Mouse (Mus musculus) heart, embryonic 12.5 days (tissue): ENCODE measurements around the gene Melk. TPM values are rescaled to one million over a fixed set of nuclear protein-coding genes. Genes with fewer than 3 reads are reported as not detected.

Experiments used
- ATAC-seq: fragments of 200-750 bp; cut with Nextera tagmentation; 2 replicates; pipeline ENCODE4 v1.8.0; 2017; ENCODE audit warnings: moderate TSS enrichment, moderate library complexity; ENCODE audit not compliant: insufficient number of reproducible peaks, low FRiP score
- H3K27ac ChIP-seq: fragments of 300-500 bp; sonication (generic); 2 replicates; pipeline ENCODE4 v1.5.1; 2016; ENCODE audit warnings: mild to moderate bottlenecking, moderate library complexity; ENCODE audit not compliant: poor library complexity, severe bottlenecking
- H3K27me3 ChIP-seq: fragments of 300-500 bp; sonication (generic); replicated peaks from 2 replicates; pipeline ENCODE4 v1.6.1; 2016; ENCODE audit warnings: mild to moderate bottlenecking, moderate library complexity
- H3K36me3 ChIP-seq: fragments of 300-500 bp; sonication (generic); 2 replicates; pipeline ENCODE4 v1.6.1; 2016; ENCODE audit warnings: mild to moderate bottlenecking, moderate library complexity
- H3K4me1 ChIP-seq: fragments of 300-500 bp; sonication (generic); replicated peaks from 2 replicates; pipeline ENCODE4 v1.6.1; 2016; ENCODE audit warnings: mild to moderate bottlenecking
- H3K4me2 ChIP-seq: fragments of 300-500 bp; sonication (generic); 2 replicates; pipeline ENCODE4 v1.6.1; 2016; ENCODE audit warnings: mild to moderate bottlenecking, moderate library complexity
- H3K4me3 ChIP-seq: fragments of 300-500 bp; sonication (generic); 2 replicates; pipeline ENCODE4 v1.5.1; 2016; ENCODE audit warnings: mild to moderate bottlenecking
- H3K9ac ChIP-seq: fragments of 300-500 bp; sonication (generic); 2 replicates; pipeline ENCODE4 v1.6.1; 2016; ENCODE audit warnings: mild to moderate bottlenecking, moderate library complexity
- H3K9me3 ChIP-seq: fragments of 300-500 bp; sonication (generic); replicated peaks from 2 replicates; pipeline ENCODE4 v1.6.1; 2016; ENCODE audit warnings: mild to moderate bottlenecking, moderate library complexity
- WGBS: fragments of 180-500 bp; shearing (Covaris S2); methylation state at CpG from one replicate; pipeline ENCODE4 v1.1.7; 2016; 5-methylcytosine and 5-hydroxymethylcytosine counted together
- polyA plus RNA-seq: library from polyadenylated mRNA; unstranded; fragments of >200 nt; fragmentation: Nextera tagmentation; extraction: Ambion mirVana; gene quantifications from 2 replicates; pipeline ENCODE4 v1.2.1, GENCODE M21; 2016

Melk gene
- polyA plus RNA-seq, 1 experiment from 2014 or later: 30.3 TPM

DNA sequence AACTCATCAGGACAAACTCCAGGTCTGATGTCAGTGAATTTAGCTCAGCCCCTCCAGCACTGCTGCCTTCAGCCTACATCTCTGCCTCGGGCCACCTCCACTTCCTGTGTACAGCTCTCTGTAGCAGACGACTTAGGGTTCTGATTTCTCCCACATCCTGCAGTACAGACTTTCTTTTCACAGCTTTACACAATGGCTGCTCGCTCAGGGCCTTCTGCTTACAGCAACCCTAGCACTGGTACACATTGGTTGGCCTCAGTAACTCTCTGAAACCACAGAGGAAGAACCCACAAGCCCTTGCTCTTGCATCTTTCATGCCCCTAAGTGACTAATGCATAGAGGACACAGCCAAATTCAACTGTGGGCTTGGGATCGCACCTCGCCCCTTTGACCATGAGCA lies 29.5 kb upstream of the Melk start:
- 51% methylated on average over 5 of the region's 5 CpGs for WGBS
- H3K9ac ChIP-seq: no peak overlapping the region
- H3K36me3 ChIP-seq: no peaks in the 10 kb centered on the region

DNA sequence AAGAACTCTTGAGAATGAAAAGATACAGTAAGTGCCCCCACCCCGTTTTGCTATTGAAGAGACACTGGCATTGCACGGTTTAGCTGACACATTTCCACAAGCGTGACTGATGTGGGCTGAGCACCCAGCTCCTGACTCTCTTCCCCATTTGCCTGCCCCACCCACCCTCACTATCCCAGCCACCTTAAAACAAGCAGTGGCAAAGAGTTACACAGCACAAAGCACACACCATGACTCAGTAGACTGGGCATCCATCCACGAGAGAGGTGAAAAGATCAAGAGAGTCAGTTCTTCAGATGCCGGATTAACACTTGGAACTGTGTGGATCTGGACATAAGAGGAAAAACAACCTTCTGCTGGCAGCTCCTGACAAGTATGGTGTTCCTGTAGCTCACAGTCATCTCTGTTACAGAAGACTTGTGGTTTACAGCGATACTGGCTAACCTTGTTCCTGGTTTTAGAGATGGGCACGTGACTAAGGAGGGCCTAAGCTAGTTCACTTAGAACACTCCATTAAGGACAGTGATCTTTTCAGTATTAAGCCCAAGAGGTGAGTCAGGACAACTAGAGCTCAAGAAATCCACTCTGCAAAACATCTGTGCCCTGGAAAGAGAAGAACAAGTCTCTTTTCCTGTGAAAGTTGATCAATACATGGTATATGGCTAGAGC lies 18.9 kb upstream of the Melk start:
- ATAC-seq: no peak

More for the DNA sequence above, 29.5 kb upstream of the Melk start:
- Histone ChIP-seq H3K4me3 (no peak overlapping the region), H3K27me3 (no peaks in the 10 kb centered on the region), H3K4me1 (no peaks in the 10 kb centered on the region), H3K27ac (no peak overlapping the region), H3K9me3 (no peaks in the 10 kb centered on the region), H3K4me2 (no peak overlapping the region)
- no peak for ATAC-seq

DNA sequence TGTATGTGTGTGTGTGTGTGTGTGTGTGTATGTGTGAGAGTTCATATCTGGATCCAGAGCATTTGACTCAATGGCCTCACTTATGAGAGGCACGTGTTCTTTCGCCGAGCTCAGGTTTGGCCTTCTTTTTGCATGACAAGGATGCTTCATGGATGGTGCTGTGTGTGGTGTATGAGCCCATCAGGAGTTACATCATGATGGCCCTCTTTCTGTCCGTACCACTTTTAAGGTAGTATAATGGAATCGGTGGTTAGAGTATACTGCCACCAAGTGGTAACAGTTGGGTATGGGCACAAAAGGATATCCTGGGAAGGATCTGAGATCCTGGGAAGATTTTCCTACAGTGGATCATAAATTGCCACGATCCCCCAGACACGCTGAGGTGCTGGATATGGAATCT lies 8.1 kb upstream of the Melk start:
- no peak for ATAC-seq
- H3K4me1 ChIP-seq: no peaks in the 10 kb centered on the region
- H3K9me3 ChIP-seq: no peaks in the 10 kb centered on the region
- no peaks in the 10 kb centered on the region for H3K27me3 ChIP-seq
- no peak overlapping the region for H3K27ac ChIP-seq
- H3K4me3 ChIP-seq: no peak overlapping the region
- no peaks in the 10 kb centered on the region for H3K36me3 ChIP-seq
- no peak overlapping the region for H3K4me2 ChIP-seq
- 7% methylated on average over 7 of the region's 7 CpGs for WGBS
- H3K9ac ChIP-seq: no peak overlapping the region

More for the DNA sequence above, 18.9 kb upstream of the Melk start:
- no peak overlapping the region for H3K4me3 ChIP-seq
- WGBS: 72% methylated on average over 7 of the region's 7 CpGs
- no peaks in the 10 kb centered on the region for H3K36me3 ChIP-seq
- H3K4me1 ChIP-seq: no peaks in the 10 kb centered on the region
- H3K9ac ChIP-seq: no peak overlapping the region
- H3K4me2 ChIP-seq: no peak overlapping the region
- H3K9me3 ChIP-seq: no peaks in the 10 kb centered on the region
- no peak overlapping the region for H3K27ac ChIP-seq
- no peaks in the 10 kb centered on the region for H3K27me3 ChIP-seq

DNA sequence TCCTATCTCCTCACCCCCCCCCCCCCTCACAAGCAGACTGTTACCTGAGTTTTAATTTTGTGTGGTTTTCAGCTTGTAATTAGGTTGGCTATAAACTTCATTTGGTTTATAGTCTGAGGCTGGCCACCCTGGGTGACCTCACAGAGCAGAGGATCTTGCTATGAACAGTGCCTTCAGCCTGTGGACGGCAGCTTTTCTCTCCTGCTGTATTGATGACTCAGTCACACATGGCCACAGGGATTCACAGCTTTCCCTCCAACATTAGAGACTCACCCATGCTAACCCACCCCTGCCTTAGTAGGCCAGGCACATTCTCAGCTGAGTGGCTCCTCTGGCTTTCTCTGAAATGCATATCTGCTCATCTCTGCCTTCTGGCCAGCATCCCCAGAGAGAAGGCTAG lies 4.8 kb upstream of the Melk start:
- Histone ChIP-seq H3K36me3 (no peaks in the 10 kb centered on the region), H3K9ac (no peak overlapping the region), H3K4me3 (no peak overlapping the region), H3K4me2 (no peak overlapping the region), H3K27me3 (no peaks in the 10 kb centered on the region), H3K27ac (no peak overlapping the region), H3K9me3 (no peaks in the 10 kb centered on the region), H3K4me1 (no peaks in the 10 kb centered on the region)
- ATAC-seq: no peak
- WGBS: 48% methylated on average over 1 of the region's 1 CpGs

DNA sequence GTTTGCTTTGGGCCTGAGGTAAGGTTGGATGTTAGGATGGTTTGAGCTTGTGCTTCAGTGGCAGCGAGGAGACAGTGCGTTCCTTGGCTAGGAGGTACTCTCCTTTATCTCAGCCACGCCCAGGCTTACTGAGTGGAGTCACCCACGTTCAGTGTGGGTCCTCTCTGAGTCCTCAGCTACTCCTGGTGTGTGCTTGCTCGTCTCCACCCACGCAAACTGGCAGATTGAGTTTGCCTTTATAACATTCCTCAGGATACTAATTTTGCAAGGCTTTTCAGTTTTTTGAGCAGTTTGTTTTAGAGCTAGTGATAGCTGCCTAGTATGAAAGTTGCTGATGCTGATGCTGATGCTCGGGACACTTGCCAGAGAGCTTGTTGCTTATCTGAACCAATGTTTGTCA lies 5.9 kb downstream of the Melk start:
- H3K4me1 ChIP-seq: peaks cover 8% of the 10 kb centered on the region
- H3K9ac ChIP-seq: no peak overlapping the region
- H3K9me3 ChIP-seq: no peaks in the 10 kb centered on the region
- no peak overlapping the region for H3K4me3 ChIP-seq
- no peaks in the 10 kb centered on the region for H3K27me3 ChIP-seq
- no peak for ATAC-seq
- H3K4me2 ChIP-seq: no peak overlapping the region
- WGBS: 82% methylated on average over 7 of the region's 7 CpGs
- H3K27ac ChIP-seq: no peak overlapping the region
- peaks cover 53% of the 10 kb centered on the region for H3K36me3 ChIP-seq

DNA sequence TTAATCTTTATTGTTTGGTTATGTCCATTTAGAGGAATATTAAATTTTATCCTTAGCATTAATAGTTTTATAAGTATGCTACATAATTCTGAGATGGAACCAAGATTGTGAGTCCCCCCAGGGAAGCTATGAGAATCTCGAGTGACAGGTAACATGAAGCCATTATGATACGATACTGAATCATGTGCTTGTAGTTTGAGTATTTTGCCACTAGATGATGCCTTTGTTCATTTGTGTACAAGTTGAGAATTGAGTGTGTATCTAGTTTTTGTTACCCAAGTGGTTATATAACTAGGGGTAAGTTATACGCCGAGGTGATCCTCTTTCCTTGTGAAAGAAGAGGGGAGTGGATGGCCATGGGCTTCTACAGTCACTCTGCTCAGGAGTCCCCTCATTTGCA lies 9.8 kb downstream of the Melk start:
- Histone ChIP-seq H3K9me3 (no peaks in the 10 kb centered on the region), H3K27me3 (no peaks in the 10 kb centered on the region), H3K4me1 (no peaks in the 10 kb centered on the region), H3K27ac (no peak overlapping the region), H3K9ac (no peak overlapping the region), H3K4me3 (no peak overlapping the region), H3K36me3 (peaks cover 75% of the 10 kb centered on the region), H3K4me2 (no peak overlapping the region)
- no peak for ATAC-seq
- 86% methylated on average over 4 of the region's 4 CpGs for WGBS

DNA sequence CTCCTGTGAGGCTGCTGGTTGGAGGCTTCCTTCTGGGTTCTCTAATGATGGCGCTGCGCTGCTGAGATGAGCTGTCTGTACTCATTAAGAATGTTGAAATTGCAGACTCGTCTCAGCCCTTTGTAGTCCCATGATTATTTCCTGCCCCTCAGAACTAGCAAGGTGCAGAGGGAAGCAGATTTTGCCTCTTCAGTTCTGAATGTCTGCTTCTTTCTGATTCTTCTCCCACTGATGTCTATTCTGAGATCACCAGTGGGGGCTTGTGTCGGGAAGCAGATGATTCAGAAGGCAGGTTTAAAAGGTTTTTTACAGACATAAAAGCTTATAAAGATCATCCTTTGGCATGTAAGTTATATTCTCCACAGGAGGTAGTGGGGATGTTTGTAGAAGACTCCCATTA lies 10.2 kb downstream of the Melk start:
- H3K27ac ChIP-seq: no peak overlapping the region
- no peak overlapping the region for H3K9ac ChIP-seq
- ATAC-seq: no peak
- H3K4me3 ChIP-seq: no peak overlapping the region
- H3K4me2 ChIP-seq: no peak overlapping the region
- H3K4me1 ChIP-seq: no peaks in the 10 kb centered on the region
- H3K9me3 ChIP-seq: no peaks in the 10 kb centered on the region
- 87% methylated on average over 4 of the region's 4 CpGs for WGBS
- no peaks in the 10 kb centered on the region for H3K27me3 ChIP-seq
- H3K36me3 ChIP-seq: peaks cover 72% of the 10 kb centered on the region

DNA sequence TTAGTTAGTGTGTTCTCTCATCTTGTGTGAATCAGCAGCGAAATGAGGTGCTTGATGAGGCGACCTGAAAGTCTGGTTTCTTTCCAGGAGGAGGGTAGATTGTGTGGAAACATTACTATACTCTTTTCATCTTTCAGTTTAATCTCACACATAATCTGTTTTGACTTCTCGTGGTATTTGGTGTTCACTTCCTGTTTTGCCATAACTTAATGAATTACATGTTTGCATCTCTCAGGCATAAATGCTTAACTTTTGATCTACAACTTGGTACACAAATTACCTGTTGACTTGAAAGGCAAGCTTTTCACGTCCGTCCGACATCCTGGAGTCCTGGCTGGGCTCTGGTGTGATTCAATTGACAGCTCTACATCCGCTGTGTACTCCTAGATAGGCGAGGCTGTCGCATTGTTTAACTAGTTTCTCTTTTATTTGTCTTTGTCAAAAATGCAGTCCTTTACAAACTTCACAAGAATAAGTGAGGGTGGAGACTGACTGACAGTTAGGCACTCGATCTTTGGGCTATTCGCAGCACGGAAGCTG lies 15.7 kb downstream of the Melk start:
- 82% methylated on average over 12 of the region's 12 CpGs for WGBS
- H3K4me1 ChIP-seq: no peaks in the 10 kb centered on the region
- H3K27me3 ChIP-seq: no peaks in the 10 kb centered on the region
- H3K9me3 ChIP-seq: no peaks in the 10 kb centered on the region
- peaks cover 47% of the 10 kb centered on the region for H3K36me3 ChIP-seq
- no peak for ATAC-seq
- H3K27ac ChIP-seq: no peak overlapping the region
- H3K4me2 ChIP-seq: no peak overlapping the region
- no peak overlapping the region for H3K9ac ChIP-seq
- no peak overlapping the region for H3K4me3 ChIP-seq

DNA sequence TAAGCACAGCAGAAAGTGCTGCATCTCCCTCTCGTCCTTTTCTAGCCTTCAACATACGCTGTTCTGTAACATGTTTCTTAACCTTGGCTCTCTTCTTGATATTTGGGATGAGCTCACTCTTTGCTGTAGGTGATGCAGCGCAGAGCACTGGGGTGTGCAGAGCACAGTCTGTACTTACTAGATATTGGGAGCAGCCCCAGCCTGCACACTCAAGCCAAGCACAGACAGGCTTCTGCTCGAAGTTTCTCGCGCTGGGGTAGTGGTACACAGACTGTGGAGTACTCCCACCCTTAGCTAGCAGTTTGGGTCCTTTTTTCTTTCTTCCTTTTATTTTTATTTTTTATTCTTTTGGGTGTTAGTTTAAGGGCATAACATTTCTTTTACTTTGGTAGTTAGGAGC lies 19.8 kb downstream of the Melk start:
- no peak overlapping the region for H3K4me3 ChIP-seq
- no peak overlapping the region for H3K4me2 ChIP-seq
- 93% methylated on average over 6 of the region's 6 CpGs for WGBS
- ATAC-seq: no peak
- H3K9ac ChIP-seq: no peak overlapping the region
- H3K27ac ChIP-seq: no peak overlapping the region
- peaks cover 39% of the 10 kb centered on the region for H3K36me3 ChIP-seq
- H3K27me3 ChIP-seq: no peaks in the 10 kb centered on the region
- no peaks in the 10 kb centered on the region for H3K4me1 ChIP-seq
- no peaks in the 10 kb centered on the region for H3K9me3 ChIP-seq

DNA sequence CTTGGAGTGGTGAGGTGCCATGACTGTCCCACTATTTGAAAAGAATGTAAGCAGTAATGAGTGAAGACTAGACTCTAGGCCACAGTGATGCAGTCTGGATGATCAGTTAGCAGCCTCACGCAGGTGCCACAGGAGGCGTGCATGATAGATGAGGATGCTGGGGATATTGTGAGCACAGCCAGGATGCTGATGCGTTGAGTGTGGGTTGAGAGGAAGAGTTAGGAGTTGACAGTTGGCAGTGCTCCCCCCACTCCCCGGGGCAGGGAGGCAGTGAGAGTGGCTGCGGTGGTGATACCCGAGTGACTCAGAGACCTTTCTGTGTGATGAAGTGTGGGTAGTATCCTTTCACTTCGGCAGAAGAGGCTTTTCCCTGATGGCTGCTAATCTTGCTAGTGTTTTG lies 21.4 kb downstream of the Melk start:
- no peak overlapping the region for H3K4me2 ChIP-seq
- no peak overlapping the region for H3K9ac ChIP-seq
- H3K4me3 ChIP-seq: no peak overlapping the region
- 81% methylated on average over 7 of the region's 7 CpGs for WGBS
- H3K27me3 ChIP-seq: no peaks in the 10 kb centered on the region
- peaks cover 52% of the 10 kb centered on the region for H3K36me3 ChIP-seq
- ATAC-seq: no peak
- H3K9me3 ChIP-seq: no peaks in the 10 kb centered on the region
- no peaks in the 10 kb centered on the region for H3K4me1 ChIP-seq
- no peak overlapping the region for H3K27ac ChIP-seq

DNA sequence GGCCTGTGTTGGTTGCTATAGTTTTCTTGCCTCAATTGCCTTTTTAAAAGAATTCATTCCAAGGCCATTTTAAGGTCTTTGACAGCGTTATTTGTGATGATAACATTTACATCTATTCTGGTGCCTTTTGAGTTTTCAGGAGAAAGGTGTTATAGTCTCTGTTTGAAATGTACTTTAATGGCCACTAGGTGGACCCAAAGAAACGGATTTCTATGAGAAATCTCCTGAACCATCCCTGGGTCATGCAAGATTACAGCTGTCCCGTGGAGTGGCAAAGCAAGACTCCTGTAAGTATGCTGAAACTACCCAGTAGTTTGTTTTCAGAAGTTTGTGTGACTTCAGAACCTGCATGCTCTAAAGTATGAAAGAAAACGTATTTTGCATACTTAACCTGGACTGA lies 24.8 kb downstream of the Melk start:
- Histone ChIP-seq H3K4me3 (no peak overlapping the region), H3K9me3 (no peaks in the 10 kb centered on the region), H3K4me1 (no peaks in the 10 kb centered on the region), H3K4me2 (no peak overlapping the region), H3K9ac (no peak overlapping the region), H3K36me3 (peaks cover 60% of the 10 kb centered on the region), H3K27me3 (no peaks in the 10 kb centered on the region), H3K27ac (no peak overlapping the region)
- ATAC-seq: no peak
- 52% methylated on average over 4 of the region's 4 CpGs for WGBS

DNA sequence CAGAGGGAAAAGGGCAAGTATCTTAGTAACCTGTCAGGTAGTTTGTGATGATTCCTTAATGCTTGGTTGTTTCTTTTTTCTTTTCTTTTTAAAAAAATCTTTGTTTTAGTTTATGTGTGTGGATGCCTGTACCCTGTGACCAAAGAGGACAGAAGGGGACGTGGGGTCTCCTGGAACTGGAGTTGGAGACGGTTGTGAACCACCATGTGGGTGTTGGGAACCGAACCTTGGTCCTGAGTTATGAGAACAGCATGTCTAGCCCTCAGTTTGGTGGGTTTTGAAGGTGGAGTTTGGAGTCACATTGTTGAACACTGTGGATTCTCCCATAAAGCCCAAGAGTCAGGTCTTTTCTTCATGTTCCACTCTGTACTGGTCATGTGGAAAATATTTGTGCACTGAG lies 26.0 kb downstream of the Melk start:
- H3K4me3 ChIP-seq: no peak overlapping the region
- H3K27me3 ChIP-seq: no peaks in the 10 kb centered on the region
- H3K36me3 ChIP-seq: peaks cover 55% of the 10 kb centered on the region
- no peak for ATAC-seq
- no peak overlapping the region for H3K4me2 ChIP-seq
- 86% methylated on average over 3 of the region's 3 CpGs for WGBS
- H3K4me1 ChIP-seq: 0 out of 2 replicates have a peak, but pooled peaks cover 3% of the 10 kb centered on the region
- no peak overlapping the region for H3K27ac ChIP-seq
- no peaks in the 10 kb centered on the region for H3K9me3 ChIP-seq
- H3K9ac ChIP-seq: no peak overlapping the region
